Mouse (Mus musculus) myocyte (in vitro differentiated cells): ENCODE results near the gene Spdl1.

Source experiments
- CEBPB ChIP-seq: IDR thresholded peaks from 2 replicates; pipeline ENCODE4 v1.6.1; 2011; ENCODE audit warnings: mild to moderate bottlenecking, moderate library complexity; ENCODE audit not compliant: poor library complexity, insufficient read depth, severe bottlenecking
- E2F4 ChIP-seq: IDR thresholded peaks from one replicate; pipeline ENCODE4 v1.6.1; 2011; ENCODE audit warnings: mild to moderate bottlenecking, control low read depth, moderate library complexity; ENCODE audit not compliant: insufficient read depth
- POLR2A ChIP-seq: IDR thresholded peaks from one replicate; pipeline ENCODE4 v1.6.1; 2011; ENCODE audit warnings: low read depth, mild to moderate bottlenecking, control low read depth, moderate library complexity; ENCODE audit not compliant: insufficient read length
- REST ChIP-seq: IDR thresholded peaks from one replicate; pipeline ENCODE4 v1.6.1; 2011; ENCODE audit warnings: mild to moderate bottlenecking, control low read depth, moderate library complexity; ENCODE audit not compliant: insufficient read depth, insufficient read length
- TCF12 ChIP-seq: IDR thresholded peaks from one replicate; pipeline ENCODE4 v1.6.1; 2011; ENCODE audit warnings: mild to moderate bottlenecking, control low read depth; ENCODE audit not compliant: poor library complexity, insufficient read depth, severe bottlenecking
- USF1 ChIP-seq: IDR thresholded peaks from one replicate; pipeline ENCODE4 v1.6.1; 2011; ENCODE audit warnings: low read depth, mild to moderate bottlenecking, control low read depth, moderate library complexity

GRCm38 (mm10) chr11:34759582-34759981, 73.9 kb downstream of the Spdl1 start:
- TF ChIP-seq USF1 (no peak), POLR2A (no peak), REST (no peak), CEBPB (no peak), E2F4 (no peak), TCF12 (no peak)
